Mouse (Mus musculus): ENCODE results near the gene Daam1. TPM values are rescaled to one million over a fixed set of nuclear protein-coding genes. Genes with fewer than 3 reads are reported as not detected.

Daam1 gene
- polyA plus RNA-seq, 1 experiment from 2014 or later: 26.5 TPM

DNA sequence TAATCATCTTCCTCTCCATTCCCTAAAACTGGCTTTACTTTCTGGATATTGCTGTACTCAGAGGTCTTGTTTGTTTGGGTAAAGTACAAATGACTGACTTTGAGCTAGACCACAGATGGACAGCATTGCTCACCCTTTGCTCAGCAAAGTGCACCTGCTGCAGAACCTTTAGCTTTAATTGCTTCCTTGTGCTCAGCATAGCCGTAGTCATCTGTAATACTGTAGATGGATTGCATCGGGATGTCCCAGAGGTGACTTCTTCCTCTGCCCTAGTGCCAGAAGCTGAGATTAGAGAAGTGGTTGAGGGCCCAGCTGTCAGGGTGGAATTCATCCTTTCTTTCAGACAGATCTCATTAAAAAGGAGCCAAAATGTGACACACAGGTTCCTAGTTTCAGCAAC lies 56.1 kb downstream of the Daam1 start:
- no peak overlapping the region for H3K4me2 ChIP-seq
- H3K36me3 ChIP-seq: no peaks in the 10 kb centered on the region
- no peak for ATAC-seq (ENCODE audit: low FRiP score, low read depth)
- no peaks in the 10 kb centered on the region for H3K9me3 ChIP-seq
- H3K9ac ChIP-seq: no peak overlapping the region
- no peak overlapping the region for H3K27ac ChIP-seq (replicated peaks)
- 42% methylated on average over 2 of the region's 2 CpGs for WGBS
- peaks cover 58% of the 10 kb centered on the region for H3K4me1 ChIP-seq (replicated peaks)
- no peaks in the 10 kb centered on the region for H3K27me3 ChIP-seq
- no peak overlapping the region for H3K4me3 ChIP-seq

DNA sequence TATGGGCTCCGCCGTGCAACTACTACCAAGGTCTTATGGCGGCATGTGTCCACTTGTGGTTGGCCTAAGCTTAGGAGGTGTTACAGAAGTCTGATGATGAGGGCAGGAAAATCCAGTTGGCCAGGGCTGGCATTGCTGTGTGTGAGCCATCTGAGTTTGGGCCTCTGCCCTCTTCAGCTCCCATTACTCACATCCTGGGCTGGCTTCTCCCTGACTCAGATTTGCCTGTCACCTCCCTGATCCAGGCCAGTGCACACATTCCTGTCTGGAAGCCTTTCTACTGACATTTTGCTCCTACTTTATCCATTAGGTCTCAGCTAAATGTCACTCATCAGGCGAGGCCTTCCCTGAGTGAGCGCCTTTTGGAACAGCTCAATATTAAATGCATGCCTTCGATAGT lies 57.5 kb downstream of the Daam1 start:
- no peak overlapping the region for H3K27ac ChIP-seq (replicated peaks)
- 88% methylated on average over 6 of the region's 6 CpGs for WGBS

DNA sequence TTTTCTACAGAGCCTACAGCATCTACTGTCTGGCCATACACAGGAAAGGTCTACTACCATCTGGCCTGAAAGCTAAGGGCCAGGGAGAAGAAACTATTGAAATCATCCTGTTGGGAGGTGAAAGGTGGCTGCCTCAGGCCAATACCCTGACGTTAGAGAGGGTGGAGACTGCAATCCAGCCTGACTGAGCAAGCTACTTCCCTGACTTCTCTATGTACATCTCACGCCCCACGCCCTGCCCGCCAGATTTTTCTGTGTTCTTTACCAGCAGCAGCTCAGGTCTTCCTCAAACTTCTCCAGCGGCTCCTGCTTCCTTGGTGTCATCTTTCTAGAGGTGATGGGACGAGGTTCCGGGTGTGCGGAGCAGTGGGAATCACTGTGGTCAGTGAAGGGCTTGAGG lies 58.4 kb downstream of the Daam1 start:
- Histone ChIP-seq H3K27ac (replicated peaks) (no peak overlapping the region), H3K4me3 (no peak overlapping the region), H3K9me3 (no peaks in the 10 kb centered on the region), H3K9ac (no peak overlapping the region), H3K27me3 (no peaks in the 10 kb centered on the region), H3K4me2 (no peak overlapping the region), H3K4me1 (replicated peaks) (peaks cover 62% of the 10 kb centered on the region), H3K36me3 (no peaks in the 10 kb centered on the region)
- no peak for ATAC-seq (ENCODE audit: low FRiP score, low read depth)
- WGBS: 87% methylated on average over 8 of the region's 8 CpGs

More for the DNA sequence above, 57.5 kb downstream of the Daam1 start:
- H3K9me3 ChIP-seq: no peaks in the 10 kb centered on the region
- H3K9ac ChIP-seq: no peak overlapping the region
- no peak for ATAC-seq (ENCODE audit: low FRiP score, low read depth)
- H3K4me1 ChIP-seq (replicated peaks): peaks cover 62% of the 10 kb centered on the region
- H3K27me3 ChIP-seq: no peaks in the 10 kb centered on the region
- no peak overlapping the region for H3K4me3 ChIP-seq
- H3K4me2 ChIP-seq: no peak overlapping the region
- H3K36me3 ChIP-seq: no peaks in the 10 kb centered on the region

DNA sequence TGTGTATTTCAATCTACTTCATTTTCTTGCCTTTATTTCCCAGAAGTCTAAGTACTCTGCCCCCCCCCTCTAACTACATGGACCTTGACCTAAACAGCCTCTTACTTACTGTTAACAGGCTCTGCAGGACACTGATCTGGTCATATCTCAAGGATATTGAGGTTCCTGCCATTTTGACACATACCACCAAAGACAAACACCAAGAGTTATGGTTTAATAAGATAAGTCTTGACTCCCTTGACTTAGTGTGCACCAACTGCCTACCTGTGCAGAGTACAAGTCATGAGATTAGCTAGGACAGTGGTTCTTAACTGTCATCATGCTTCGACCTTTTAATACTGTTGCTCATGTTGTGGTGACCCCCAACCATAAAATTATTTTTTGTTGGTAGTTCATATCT lies 59.4 kb downstream of the Daam1 start:
- peaks cover 57% of the 10 kb centered on the region for H3K4me1 ChIP-seq (replicated peaks)
- H3K4me2 ChIP-seq: no peak overlapping the region
- no peak overlapping the region for H3K27ac ChIP-seq (replicated peaks)
- 100% methylated on average over 1 of the region's 1 CpGs for WGBS
- no peaks in the 10 kb centered on the region for H3K27me3 ChIP-seq
- no peaks in the 10 kb centered on the region for H3K36me3 ChIP-seq
- no peak overlapping the region for H3K4me3 ChIP-seq
- H3K9me3 ChIP-seq: no peaks in the 10 kb centered on the region
- no peak overlapping the region for H3K9ac ChIP-seq
- no peak for ATAC-seq (ENCODE audit: low FRiP score, low read depth)

DNA sequence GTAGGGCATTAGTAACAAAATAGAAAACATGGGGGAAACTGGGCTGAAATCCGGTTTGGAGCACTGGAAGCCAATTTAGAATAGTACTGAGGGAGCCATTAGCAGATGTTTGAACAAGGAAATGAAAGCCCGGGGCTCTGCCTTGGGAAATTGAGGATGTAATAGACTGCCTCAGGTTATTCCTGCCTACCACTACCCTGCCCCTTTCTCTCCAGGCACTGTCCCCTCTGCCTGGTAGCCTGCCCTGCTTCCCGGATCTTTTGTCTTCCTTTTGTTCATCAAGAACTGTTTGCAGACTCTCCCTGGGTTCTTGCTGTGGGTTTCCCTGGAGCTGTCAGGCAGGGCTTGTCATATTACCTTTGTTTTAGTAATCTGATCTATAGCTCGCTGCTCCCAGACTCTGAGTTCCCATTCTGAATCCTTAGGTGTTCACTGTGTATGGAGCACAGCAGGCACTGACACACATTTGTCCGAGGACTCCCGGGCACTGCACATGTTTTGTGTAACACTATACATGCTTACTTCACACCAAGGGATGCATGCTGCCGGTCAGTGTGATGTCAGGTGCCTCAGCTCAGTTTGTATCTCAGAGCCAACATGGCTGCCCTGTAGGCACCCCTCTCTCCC lies 61.0 kb downstream of the Daam1 start:
- 0 out of 2 replicates have a peak overlapping the region, but pooled peaks have one; percentile 7 for H3K9ac ChIP-seq
- no peak for ATAC-seq (ENCODE audit: low FRiP score, low read depth)
- WGBS: 20% methylated on average over 7 of the region's 7 CpGs

DNA sequence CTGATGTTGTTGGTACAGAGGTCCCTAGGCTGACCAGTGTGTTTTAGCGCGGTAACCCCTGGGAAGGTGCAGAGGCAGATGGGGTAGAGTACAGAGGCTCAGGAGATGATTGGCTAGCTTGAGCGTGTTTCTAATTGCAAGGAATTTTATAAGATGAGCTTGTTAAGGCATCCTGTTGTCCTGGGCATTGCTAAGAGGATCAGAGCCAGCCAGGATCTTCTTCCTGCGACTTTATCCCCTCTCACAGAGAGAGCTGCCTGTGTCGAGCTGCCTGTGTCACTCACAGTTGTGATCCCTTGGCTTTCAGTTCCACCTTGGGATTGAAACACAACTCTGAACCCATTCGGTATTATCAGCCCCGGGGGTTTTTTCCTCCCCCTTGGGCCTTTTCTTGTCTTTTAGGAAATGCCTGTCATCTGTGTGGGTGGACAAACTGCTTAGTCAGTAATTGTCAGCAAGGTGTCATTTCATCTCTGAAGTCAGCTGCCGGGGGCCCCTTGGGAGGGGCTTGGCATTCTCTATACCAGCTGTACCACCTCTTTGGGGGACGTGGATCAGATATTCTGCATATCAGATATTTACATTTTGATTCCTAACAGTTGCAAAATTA lies 62.2 kb downstream of the Daam1 start:
- no peaks in the 10 kb centered on the region for H3K27me3 ChIP-seq
- H3K9ac ChIP-seq: no peak overlapping the region
- H3K36me3 ChIP-seq: no peaks in the 10 kb centered on the region
- no peaks in the 10 kb centered on the region for H3K9me3 ChIP-seq
- no peak overlapping the region for H3K4me2 ChIP-seq
- H3K27ac ChIP-seq (replicated peaks): no peak overlapping the region
- peaks cover 31% of the 10 kb centered on the region for H3K4me1 ChIP-seq (replicated peaks)
- H3K4me3 ChIP-seq: no peak overlapping the region
- ATAC-seq (ENCODE audit: low FRiP score, low read depth): no peak
- 63% methylated on average over 9 of the region's 9 CpGs for WGBS

More for the DNA sequence above, 61.0 kb downstream of the Daam1 start:
- Histone ChIP-seq H3K36me3 (no peaks in the 10 kb centered on the region), H3K9me3 (no peaks in the 10 kb centered on the region), H3K4me2 (no peak overlapping the region), H3K4me3 (no peak overlapping the region), H3K4me1 (replicated peaks) (peaks cover 41% of the 10 kb centered on the region), H3K27me3 (no peaks in the 10 kb centered on the region), H3K27ac (replicated peaks) (peak overlapping the region; percentile 39; the same call in 1 of the 2 replicates)

DNA sequence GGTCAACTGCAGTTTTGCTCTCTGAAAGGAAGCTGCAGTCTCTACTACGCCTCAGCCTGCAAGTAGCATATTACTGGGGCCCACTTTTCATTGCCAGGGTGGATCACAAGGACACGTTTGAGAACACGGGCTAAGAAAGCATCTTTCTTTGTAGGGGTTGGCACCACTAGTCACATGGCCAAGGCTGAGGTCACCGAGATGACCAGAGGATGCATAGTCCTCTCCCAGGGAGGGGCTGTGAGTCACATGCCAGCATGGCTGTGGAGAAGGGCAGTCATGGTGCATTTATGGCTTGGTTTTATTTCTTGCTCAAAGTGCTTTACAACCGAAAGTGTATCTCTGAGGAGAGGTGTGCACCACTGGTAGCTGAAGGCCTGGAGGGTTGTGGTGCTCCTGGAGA lies 67.4 kb downstream of the Daam1 start:
- WGBS: 87% methylated on average over 5 of the region's 5 CpGs
- Histone ChIP-seq H3K4me3 (no peak overlapping the region), H3K4me2 (no peak overlapping the region), H3K4me1 (replicated peaks) (peaks cover 6% of the 10 kb centered on the region), H3K36me3 (peaks cover 12% of the 10 kb centered on the region; the same call in 1 of the 2 replicates), H3K9ac (no peak overlapping the region), H3K27me3 (no peaks in the 10 kb centered on the region), H3K9me3 (no peaks in the 10 kb centered on the region), H3K27ac (replicated peaks) (no peak overlapping the region)
- ATAC-seq (ENCODE audit: low FRiP score, low read depth): no peak

DNA sequence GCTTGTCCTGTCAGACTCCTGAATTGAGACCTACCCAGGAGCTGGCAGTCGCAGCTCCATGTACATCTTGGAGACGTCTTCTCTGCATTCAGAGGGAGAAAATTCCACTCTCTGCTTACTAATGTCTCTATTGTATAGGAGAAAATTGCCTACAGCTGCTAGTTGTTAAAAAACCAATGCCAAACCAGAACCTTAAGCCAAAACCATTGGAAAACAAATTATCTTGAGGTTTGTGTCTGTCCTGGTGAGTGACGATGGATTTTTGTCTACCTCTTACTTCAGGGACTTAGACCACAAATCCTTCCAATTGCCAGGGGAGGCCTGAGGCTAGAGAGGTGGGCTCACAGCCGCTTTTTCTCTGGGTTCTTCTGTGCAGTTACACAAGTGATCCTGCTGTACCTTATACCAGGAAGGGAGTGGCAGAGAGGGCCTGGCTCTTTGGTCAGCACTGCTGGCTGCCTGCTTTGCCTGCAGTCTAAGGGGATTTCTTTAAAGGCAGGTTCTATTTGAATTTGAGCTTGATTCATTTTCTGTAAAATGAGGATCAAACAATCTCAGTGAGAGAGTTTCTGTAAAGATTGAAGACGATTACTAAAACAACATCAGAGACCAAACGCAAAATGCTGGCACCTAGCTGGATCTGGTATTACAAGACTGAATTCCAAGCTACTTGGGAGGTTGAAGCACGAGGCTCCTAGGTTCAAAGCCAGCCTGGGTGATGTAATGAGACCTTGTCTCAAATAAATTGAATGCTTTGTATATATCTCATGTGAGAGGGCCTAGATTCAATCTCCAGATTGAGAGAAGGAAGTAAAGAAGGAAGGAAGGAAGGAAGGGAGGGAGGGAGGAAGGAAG lies 68.0 kb downstream of the Daam1 start:
- Histone ChIP-seq H3K4me2 (no peak overlapping the region), H3K4me3 (no peak overlapping the region), H3K9me3 (no peaks in the 10 kb centered on the region), H3K27me3 (no peaks in the 10 kb centered on the region), H3K36me3 (peaks cover 12% of the 10 kb centered on the region; the same call in 1 of the 2 replicates), H3K27ac (replicated peaks) (no peak overlapping the region), H3K9ac (no peak overlapping the region), H3K4me1 (replicated peaks) (peaks cover 5% of the 10 kb centered on the region)
- no peak for ATAC-seq (ENCODE audit: low FRiP score, low read depth)
- 78% methylated on average over 7 of the region's 7 CpGs for WGBS

DNA sequence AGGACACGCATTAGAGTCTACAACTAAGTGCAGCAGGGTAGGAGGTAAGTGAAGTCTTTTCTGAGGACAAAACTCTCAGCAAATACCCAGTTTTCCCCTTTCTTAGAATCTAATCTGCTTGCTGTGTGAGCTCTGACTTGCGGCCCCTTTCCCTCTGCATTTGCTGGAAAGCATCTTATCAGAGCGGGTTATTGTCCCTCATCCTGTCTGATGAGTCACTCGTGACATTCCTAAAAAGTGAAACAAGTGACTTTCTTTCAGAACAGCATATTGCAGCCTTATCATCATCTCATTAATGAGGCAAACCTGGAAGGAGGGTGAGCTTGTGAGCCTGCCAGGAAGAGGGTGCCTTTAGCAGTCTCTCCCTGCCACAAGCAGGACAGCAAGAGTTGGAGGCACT lies 68.7 kb downstream of the Daam1 start:
- 84% methylated on average over 4 of the region's 4 CpGs for WGBS
- Histone ChIP-seq H3K9me3 (no peaks in the 10 kb centered on the region), H3K9ac (no peak overlapping the region), H3K4me3 (no peak overlapping the region), H3K27ac (replicated peaks) (no peak overlapping the region), H3K27me3 (no peaks in the 10 kb centered on the region), H3K4me1 (replicated peaks) (peaks cover 5% of the 10 kb centered on the region), H3K36me3 (peaks cover 12% of the 10 kb centered on the region; the same call in 1 of the 2 replicates), H3K4me2 (no peak overlapping the region)
- no peak for ATAC-seq (ENCODE audit: low FRiP score, low read depth)

DNA sequence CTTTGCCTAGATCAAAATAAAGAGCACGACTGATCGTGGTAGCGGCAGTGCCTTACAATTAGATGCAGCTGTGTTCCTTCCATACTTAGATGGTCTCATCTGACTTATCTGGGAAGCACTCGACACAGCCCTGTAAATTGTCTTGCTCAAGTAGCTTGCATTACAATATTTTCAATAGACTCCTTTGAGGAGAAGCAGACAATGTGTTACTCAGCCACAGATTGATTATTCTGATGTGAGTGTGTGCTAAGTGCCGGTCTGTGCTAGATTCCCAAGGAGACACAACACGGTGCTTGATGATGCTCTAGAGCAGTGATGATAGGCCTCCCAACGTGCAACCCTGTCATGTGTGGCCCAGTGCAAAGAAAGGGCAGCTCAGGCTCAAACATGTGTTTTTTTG lies 70.3 kb downstream of the Daam1 start:
- Histone ChIP-seq H3K9ac (no peak overlapping the region), H3K27ac (replicated peaks) (no peak overlapping the region), H3K36me3 (peaks cover 12% of the 10 kb centered on the region; the same call in 1 of the 2 replicates), H3K4me2 (no peak overlapping the region), H3K4me1 (replicated peaks) (peaks cover 15% of the 10 kb centered on the region), H3K9me3 (no peaks in the 10 kb centered on the region), H3K4me3 (no peak overlapping the region), H3K27me3 (no peaks in the 10 kb centered on the region)
- WGBS: 52% methylated on average over 7 of the region's 7 CpGs
- no peak for ATAC-seq (ENCODE audit: low FRiP score, low read depth)

DNA sequence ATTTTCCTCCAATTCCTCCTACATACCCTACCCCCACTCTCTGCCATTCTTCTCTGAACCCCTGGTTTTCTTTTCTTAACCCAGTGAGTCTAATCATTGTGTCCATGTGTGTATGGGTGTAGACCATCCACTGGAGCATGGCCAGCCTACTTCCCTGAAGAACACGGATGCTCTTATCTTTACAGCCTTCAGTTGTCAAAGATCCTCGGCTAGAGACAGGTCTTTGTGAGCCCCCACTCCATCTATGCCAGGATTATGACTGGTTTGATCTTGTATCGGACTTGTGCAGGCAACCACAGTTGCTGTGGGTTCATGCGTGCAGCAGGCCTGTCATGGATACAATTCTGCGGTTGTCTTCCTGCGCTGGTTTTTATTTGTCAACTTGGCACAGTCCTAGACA lies 71.0 kb downstream of the Daam1 start:
- ATAC-seq (ENCODE audit: low FRiP score, low read depth): no peak
- Histone ChIP-seq H3K4me2 (no peak overlapping the region), H3K27ac (replicated peaks) (no peak overlapping the region), H3K4me1 (replicated peaks) (peaks cover 22% of the 10 kb centered on the region), H3K9me3 (no peaks in the 10 kb centered on the region), H3K36me3 (peaks cover 12% of the 10 kb centered on the region; the same call in 1 of the 2 replicates), H3K27me3 (no peaks in the 10 kb centered on the region), H3K4me3 (no peak overlapping the region), H3K9ac (no peak overlapping the region)
- 95% methylated on average over 6 of the region's 6 CpGs for WGBS

DNA sequence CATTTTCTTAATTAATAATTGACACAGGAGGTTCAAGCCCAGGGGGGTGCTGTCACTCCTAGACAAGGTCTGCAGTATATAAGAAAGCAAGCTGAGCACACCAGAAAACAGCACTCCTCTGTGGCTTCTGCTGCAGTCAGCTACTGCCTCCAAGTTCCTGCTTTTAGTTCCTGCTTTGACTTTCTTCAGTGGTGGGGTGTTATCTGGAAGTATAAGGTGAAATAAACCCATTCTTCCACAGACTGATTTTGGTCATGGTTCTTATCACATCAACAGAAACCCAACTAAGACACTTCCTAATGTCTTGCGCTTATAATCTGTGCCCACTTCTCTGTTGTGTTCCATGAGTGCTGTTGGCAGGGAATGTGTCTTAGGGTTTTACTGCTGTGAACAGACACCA lies 71.4 kb downstream of the Daam1 start:
- H3K9ac ChIP-seq: no peak overlapping the region
- no peak overlapping the region for H3K4me2 ChIP-seq
- ATAC-seq (ENCODE audit: low FRiP score, low read depth): no peak
- 98% methylated on average over 1 of the region's 1 CpGs for WGBS
- H3K36me3 ChIP-seq: peaks cover 12% of the 10 kb centered on the region; the same call in 1 of the 2 replicates
- H3K4me3 ChIP-seq: no peak overlapping the region
- H3K9me3 ChIP-seq: no peaks in the 10 kb centered on the region
- peaks cover 26% of the 10 kb centered on the region for H3K4me1 ChIP-seq (replicated peaks)
- H3K27me3 ChIP-seq: no peaks in the 10 kb centered on the region
- no peak overlapping the region for H3K27ac ChIP-seq (replicated peaks)

Data from hindbrain, embryonic 15.5 days (tissue).